Mouse (Mus musculus) cerebellum, adult 2 months (tissue): ENCODE measurements at regions not wholly inside any gene's neighbourhood (a gene's known extent, or its start where the extent isn't known, plus 50 kb on each side); places are given as distances from the start of the nearest gene placed in this dataset.

Experiments used
- CTCF ChIP-seq: fragments of 200-500 bp; IDR thresholded peaks from 2 replicates; pipeline ENCODE4 v1.5.1; 2011; ENCODE audit warnings: low read depth, mild to moderate bottlenecking, control low read depth, low read length, moderate library complexity, borderline replicate concordance; ENCODE audit not compliant: insufficient read depth
- POLR2A ChIP-seq: fragments of 200-500 bp; IDR thresholded peaks from 2 replicates; pipeline ENCODE4 v1.6.1; 2011; ENCODE audit warnings: low read length, control low read depth, borderline replicate concordance; ENCODE audit not compliant: insufficient read depth

DNA sequence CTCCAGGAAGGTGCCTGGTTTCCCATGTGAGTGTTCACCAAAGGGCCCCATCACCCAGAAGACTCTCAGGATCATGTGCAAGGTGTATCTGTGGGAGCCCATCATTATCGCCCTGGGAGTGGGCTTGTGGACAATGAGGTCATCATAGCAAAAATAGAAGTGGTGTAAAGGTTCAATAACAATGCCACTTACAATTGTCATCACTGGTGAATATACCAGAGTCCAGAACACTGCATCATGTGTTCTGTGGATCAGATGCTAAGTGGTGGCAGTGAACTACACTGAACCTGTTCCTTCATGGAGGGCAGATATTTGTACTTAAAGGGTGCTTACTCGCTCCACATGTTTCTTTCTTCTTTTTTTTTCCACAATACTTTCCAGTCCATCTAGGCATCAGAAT, 181.5 kb downstream of the Tox3 start:
- TF ChIP-seq CTCF (no peak), POLR2A (no peak)
